Mouse (Mus musculus) right cerebral cortex, postnatal 25 days (tissue): ENCODE data around the gene Pgpep1l.
"Not testable (repeated sequence)": the region's sequence is repeated elsewhere in the genome, so short reads cannot be mapped to it uniquely, and the experiment has no call there.

Experiments
- DNase-seq: peaks from one replicate; pipeline ENCODE4 v3.0.0; 2022

Gene Pgpep1l

DNA sequence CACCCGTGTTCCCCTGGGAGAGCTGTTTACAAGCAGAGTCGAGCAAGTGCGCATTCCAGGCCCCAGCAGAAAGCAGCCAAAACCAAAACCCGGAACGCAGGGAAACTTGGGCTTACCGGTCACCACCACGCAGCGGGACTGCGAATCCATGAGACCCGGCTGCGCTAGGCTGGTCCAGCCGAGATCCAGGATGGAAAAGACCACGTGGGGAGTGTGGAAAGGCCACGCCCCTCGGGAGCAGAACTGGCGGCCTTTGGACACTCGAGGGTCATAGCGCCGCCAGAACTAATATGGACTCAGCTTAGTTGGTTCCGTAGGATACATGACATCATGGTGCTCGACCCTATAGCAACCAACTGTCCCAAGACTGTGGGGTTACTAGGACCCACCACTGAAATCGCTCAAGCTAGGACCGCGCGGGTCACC lies at the start of gene Pgpep1l:
Pgpep1l (minus strand) TSS at position 206 of the 426 bp plus-strand sequence.
- no peak for DNase-seq

DNA sequence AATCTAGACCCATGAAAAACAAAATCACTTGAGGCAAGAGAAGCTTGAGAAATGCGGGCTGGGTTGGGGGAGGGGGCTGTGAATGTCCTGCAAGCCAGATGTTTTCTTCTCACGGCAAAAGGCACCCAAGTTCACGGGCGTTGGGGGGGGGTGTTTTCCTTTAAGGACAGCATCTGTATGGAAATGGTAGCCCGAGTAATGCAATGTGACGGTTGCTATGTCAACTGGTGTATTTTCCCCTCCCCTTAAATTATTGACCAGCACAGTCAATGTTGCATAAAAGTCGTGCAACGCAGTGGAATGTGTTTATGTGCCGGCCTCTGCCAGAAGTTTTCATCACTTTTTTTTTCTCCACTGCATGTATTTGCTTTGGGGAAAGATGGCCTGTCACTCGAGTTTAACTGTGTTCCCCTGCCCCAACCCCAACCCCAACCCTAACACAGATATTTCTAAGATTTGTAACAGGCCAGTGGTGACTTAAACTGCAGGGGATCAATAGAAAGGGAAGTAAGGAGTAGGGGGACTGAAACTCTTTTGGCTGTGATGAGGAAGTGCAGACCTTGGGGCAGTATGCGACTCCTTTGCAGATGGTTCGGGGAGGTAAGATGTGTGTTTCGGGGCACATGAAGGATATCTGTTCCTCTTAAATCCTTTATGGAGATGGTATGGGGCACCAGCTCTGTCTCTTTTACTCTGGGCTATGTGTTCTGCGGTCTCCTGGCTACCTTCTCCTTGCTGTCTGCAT lies 49.2 kb upstream of the Pgpep1l start:
- DNase-seq: no peak

DNA sequence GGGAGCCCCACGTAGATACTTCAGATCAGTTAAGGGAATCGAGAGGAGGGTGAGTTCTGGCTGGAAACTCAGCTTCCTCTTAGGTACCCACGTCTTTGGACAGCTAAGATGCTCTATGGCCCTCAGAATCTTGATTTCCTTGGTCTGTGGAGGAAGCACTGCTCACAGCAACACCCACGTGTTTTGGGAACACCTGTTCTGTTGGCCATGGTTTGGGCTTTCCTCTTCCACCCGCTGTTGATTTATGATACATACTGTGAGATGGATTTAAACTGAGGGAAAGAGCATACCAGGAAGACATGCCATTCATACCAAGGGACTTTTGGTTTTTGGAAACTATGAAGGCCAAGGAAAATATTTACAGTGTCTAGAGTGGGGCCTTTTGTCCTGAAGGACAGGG lies 48.4 kb upstream of the Pgpep1l start:
- DNase-seq: no peak

DNA sequence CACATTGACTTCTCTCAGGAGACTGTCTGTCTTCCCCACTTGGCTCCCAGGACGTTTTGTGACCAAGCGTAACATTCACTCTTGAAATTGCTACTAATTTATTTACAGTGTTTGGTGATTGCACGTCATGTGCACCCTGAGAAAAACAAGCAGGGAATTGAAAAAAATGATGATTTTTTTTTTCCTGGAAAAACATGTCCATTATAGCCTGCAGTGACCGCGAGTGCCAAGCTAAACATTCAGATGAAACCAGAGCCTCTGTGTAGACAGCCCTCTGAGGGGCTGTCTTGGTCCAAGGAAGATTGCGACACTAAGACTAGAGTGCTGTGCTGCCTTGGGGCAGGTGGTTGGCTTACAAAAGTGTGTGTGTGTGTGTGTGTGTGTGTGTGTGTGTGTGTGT lies 47.4 kb upstream of the Pgpep1l start:
- DNase-seq: no peak

DNA sequence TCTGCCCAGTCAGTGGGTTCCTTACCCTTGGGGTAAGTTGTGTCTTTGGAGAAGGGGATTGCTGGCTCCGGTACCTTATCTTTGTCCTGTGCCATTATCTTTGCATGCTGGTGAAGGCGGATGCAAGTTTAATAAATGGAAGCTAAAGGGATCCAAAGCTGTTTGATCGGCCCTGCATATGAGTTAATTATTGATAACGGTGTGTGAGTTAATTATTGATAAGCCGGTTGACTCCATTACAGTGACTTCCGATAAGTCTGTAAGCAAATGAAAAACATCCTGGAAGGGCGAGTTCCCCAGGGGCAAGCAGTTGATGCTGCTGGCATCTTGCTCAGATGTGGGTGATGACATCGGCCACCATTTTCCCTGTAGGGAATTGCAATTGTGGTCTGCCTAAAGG lies 42.7 kb upstream of the Pgpep1l start:
- no peak for DNase-seq

DNA sequence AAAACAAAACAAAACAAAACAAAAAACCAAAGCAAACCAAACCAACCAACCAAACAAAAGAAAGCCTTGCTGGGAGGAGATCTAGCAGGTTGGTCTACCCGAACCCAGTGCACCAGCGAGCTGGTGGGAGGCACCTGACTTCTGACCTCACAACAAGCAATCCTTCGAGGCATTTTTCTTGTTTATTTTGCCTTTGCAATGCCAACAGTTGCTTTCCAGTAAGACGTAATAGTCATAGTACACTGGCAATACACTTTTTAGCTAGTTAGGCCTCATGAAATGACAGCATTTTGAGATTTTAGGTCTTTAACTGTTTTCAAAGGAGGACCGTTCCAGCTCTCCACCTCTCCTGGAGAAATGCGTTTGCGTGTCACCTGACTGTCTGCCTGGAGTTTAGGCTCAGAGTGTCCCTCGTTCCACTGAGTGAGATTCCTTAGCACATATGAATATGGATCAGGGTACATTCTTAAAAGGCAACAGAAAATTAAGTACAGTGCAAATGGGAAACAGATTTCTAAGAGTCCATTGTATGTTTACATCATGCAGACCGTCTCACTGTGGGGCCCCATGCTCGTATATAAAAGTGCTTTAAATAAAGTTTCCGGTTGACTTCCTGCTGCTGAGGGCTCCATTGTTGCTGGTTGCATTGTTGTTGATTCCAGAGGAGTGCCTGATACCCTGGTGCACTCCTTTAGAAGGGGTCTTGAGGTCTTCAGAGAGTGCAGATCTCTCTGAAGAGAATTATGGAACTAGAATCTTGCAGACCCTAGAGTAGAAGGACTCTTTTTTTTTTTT lies 41.9 kb upstream of the Pgpep1l start:
- DNase-seq: no peak

DNA sequence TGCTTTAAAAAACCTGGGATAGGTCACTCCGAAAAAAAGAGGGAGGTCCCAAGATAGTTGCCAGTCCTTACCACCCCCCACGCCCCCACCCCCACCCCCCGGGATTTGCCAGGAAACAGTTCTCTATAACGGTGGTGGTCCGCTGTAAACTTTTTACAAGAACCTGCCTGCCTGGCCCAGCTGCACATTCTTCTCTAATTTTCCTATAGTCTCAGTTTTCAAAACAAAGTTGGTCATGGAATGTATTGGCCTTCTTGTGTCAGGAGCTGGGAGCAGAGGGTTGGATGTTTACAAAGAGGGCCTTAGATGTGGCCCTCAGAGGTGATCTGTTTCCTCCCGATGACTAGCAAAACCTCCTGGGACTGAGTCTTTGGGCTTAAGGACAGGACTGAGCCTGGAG lies 39.7 kb upstream of the Pgpep1l start:
- no peak for DNase-seq

DNA sequence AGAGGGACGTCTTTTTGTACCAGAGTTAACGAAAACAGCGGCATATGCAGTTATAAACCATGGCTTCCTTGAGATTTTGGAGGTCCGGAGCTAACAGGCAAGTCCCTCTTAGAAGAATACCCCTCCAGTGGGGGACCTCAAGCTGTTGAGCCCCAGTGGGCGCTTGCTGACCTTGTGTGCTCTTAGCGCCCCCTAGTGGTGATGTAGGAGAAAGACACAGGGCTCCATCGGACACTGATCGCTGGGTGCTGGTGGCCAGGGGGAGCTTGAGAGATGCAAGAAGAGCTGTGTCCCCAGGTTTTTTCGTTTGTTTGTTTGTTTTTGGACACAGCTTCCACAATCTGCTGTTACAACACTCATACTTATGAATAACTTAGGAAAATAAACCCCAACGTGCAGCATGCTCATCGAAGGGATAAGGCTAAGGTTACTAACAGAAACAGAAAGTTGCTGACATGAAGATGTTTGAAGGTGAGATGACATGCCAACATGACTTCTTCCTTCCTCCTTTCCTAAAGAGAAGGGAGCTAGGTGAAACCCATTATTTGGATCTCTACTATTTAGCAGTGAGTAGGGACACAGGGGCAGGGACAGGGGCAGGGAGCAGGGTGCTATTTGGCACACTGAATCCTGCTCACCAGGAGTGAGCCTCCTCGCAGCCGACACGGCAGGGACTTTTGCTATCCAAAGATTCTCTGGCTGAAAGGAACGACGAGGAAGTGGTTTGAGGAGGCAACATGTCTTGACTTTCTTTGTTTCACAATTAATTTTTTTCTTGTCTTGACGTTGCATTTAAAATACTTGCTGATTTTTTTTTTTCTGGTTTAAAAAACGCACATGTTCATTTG lies 38.8 kb upstream of the Pgpep1l start:
- peak; percentile 61 for DNase-seq

DNA sequence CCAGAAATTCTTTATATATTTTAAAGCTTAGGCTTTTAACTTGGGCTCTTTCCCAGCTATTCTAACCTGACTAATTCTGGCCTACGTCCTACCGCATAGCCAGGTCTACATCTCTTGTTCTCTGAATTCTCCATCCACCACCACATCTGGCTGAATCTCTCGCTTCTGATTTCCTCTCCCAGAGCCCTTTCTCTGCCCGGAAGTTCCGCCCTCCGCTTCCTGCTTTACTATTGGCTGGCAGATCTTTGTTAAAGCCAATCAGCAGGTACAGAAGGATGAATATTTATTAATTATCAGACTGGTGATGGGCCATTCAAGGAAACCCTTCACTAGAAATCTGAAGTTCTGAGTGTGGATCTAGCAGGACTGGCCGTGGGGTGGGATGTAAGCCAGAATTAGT lies 37.1 kb upstream of the Pgpep1l start:
- no peak for DNase-seq

DNA sequence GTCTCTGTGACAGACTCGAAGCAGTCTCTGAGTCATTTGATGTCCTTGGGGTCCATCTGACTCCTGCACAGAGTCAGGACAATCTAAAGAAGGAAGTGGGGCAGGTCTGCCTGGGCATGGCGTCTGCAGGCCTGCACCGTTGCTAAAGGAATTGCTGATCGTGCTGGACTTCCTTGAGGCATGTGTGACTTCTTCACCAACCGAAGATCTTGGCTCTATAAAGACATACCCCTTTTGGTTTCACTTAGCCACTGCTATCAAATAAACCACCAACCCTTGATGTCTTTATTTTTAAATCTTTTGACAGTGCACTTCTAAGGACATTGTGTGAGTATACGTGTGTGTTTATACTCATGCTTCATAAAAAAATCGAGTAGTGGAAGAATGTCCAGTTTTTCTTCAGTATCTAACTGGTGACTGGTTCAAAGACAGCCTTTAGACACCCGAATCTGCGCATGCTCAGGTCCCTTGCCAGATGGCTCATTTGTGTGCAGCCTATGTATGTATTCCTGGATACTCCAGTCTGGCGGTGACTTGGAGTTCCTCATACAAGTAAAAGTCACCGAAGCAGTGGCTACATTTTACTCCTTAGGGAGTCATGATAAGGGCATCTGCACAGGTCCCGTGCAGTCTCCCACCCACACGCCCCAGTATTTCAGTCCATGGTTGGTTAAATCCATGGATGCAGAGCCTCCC lies 34.5 kb upstream of the Pgpep1l start:
- peak; percentile 16 for DNase-seq

DNA sequence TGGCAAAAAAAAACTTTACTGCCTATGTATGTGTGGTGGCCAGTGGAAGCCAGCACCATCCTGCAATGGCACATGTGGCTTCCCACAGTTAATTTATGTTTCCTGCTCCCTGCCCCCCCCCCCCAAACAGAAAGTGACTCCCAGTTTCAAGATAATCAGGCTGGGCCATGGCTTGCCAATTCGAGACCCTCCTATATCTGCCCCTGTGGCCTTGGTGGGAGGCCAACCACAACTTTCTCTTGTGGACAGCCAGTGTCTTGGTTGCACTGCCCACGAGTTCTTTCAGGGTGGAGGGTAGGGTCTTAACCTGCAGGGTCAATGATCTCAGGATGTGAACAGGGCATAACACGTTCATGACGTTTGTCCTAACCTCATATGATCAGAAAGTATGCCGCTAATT lies 32.5 kb upstream of the Pgpep1l start:
- no peak for DNase-seq

DNA sequence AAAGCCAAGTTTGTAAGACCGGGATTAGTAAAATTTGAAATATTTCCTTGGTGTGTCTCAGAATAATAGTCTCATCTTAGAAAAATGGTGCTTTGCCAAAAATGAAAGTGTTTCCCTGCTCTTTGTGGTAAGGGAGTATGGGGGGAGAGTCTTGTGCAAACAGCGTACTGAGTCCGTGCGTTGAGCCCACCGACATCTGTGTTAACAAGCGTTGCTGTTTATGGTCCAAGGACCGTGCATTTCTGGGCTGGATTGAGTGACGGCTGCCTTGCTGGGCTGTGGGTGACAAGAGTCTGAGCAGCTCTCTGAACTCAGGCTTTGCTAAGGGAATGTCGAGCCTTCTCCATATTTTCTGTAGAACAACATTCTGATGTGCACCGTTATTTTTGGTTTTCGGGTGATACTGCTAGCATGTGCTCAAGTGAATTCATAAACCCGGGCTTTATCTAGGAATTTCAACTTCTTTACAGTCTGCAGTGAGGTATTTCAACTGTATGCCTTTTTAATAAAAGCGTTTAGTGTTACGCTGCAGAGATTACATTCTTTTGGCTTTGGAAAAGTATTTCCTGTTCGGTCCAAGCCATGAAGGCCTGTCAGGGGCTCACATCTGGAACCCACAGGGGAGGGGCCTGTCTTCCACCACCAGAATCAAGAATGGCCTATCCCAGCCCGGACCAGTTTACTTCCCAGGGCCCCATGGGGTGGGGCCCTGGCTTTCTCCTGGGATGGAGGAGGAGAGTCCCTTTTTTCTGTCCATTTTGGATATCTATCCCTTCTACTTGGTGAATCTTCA lies 30.2 kb upstream of the Pgpep1l start:
- no peak for DNase-seq

DNA sequence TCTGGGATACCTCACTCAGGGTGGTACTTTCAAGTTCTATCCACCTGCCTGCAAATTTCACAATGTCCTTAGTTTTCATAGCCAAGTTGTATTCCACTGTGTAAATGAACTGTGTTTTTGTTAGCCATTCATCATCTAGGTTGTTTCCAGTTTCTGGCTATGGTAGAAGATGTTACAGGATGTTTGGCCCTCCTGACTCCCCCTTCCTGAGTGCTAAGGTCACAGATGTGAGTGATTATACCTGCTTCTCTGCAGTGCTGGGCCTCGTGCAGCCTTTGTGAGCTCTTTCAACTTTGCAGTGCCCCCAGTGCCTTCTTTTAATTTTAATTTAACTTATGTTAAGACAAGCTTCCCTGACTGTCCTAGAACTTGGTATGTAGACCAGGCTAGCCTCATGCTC lies 27.6 kb upstream of the Pgpep1l start:
- DNase-seq: no peak

DNA sequence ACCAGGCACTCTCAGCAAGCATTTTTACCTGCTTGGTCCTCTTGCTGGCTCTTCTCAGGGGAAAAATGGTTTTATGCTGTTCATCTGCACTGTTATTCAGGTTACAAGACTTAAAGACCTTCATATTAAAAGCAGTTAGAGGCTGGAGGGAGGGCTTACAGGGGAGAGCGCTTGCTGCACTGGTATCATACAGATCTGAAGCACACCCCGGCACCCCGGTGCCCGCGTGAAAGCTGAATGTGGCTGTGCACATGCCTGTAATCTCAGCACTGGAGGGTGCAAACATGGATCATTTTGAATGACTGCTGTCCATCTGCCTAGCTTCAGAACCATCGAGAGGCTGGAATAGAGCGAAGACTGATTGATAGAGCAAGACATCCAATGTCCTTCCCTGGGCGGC lies 25.0 kb upstream of the Pgpep1l start:
- no peak for DNase-seq

DNA sequence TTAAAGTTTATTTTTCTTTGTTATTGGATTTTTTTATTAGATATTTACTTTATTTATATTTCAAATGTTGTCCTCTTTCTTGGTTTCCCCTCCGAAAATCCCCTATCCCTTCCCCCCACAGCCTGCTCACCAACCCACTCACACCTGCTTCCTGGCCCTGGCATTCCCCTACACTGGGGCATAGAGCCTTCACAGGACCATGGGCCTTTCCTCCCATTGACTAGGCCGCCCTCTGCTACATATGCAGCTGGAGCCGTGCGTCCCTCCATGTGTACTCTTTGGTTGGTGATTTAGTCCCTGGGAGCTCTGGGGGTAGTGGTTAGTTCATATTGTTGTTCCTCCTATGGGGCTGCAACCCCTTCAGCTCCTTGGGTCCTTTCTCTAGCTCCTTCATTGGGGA lies 24.0 kb upstream of the Pgpep1l start:
- not testable (repeated sequence) for DNase-seq

DNA sequence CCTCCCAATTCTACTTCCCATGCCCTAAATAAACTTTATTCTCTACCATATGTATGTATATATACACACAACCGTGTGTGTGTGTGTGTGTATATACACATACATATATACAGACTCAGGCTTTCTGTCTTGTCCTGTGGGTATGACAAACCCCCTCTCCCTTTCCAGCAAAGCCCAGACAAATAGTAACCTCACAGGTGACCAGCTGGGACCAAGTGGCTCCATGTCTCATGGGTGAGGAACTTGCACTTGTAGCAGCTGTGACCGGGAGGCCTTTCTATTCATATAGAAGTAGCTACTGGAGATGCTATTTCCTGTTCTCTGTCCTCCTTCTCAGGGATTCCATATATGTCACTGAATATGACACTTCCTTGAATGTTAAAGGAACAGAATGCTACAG lies 23.5 kb upstream of the Pgpep1l start:
- DNase-seq: no peak

DNA sequence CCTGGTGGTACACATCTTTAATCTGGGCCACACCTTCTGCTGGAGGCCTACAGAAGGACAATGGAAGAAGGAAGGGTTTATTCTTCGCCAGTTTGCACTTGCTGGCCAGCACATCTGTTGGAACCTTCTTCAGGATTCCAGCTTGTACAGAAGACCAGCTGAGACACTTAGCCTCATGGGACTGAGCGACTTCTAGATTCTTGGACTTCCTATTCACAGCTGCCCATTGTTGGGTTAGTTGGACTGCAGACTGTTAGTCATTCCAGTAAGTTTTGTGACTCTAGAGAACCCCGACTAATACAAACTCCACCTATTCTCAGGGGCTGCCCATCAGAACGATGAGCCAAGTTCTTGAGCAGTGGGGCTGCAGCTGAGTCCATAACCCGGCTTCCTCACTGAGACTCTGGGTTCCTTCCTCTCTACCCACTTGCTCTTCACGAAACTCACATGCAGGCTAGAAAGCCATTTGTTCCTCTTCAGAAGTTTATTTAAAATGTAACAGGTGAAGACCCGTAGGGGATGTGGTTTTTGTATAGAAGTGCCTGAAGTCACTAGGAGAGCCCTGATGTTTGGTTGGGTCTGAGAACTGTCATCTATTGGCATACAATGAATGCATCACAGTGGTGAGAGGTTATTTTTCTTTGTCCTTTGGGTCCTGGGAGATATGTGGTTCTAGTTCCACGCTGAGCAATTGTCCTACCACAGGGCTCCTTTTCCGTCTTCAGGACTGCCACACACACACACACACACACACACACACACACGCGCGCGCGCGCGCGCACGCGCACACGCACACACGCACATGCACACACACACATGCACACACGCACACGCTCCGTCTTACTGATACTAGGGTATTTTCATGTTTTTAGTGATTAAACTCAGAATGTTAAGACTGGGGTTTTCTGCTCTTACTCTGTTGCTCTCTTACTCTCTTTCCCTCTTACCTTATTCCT lies 22.8 kb upstream of the Pgpep1l start:
- no peak for DNase-seq

DNA sequence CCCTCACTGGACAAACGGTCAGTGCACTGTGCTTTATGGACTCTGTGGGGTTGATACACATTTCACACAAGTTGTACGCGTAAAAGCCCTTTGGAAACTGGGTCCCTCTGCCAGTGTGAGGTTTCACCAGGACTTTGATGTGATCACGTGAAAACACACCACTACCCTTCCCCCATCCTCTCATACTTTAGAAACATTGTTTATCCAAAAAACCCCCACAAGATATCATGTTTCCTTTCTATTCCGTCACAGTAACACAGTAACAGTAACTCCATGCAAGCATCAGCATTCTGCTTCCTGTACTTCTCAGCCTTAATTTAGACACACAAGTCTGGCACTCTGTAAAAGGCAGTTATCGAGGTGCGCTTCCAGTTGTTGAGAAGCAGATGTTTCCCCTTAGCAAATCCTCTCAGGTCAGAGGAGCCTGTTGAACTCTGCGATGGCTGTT lies 21.8 kb upstream of the Pgpep1l start:
- no peak for DNase-seq

DNA sequence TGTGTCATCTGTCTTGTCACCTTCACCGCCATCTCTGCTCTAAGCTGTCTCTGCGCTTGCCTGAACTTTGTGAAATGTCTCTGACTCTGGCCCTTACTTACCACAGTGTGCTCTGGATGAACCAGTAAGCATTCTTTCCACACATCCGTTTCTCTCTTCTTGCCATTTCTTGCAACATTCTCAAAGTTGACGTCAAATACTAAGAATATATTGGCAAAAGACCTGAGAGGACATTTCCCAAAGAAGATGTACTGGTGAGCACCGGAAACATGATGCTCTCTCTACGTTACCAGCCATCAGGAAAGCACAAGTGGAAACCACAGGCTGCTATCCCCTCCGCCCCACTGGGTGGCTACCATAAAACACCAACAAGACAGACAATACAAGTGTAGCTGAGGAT lies 19.7 kb upstream of the Pgpep1l start:
- no peak for DNase-seq

DNA sequence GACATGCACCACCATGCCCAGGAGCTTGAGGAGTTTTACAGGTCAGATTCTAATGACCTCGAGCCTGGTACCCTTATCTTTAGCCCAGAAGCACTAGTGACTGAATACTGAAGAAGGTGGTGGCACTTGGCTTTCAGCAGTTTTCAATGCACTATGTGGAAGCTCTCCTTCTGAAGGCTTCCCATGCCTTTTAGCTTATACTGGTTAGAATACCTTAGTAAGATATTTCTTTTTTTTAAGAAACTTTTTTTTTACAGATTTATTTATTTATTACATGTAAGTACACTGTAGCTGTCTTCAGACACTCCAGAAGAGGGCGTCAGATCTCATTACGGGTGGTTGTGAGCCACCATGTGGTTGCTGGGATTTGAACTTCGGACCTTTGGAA lies 19.1 kb upstream of the Pgpep1l start:
- not testable (repeated sequence) for DNase-seq
